Mouse (Mus musculus): ENCODE data around the gene Msi1.

GRCm38 (mm10) chr5:115450410-115451317 is 21.3 kb downstream of the Msi1 start:
- TF ChIP-seq CTCF (IDR thresholded peaks at IDR 0.05; ENCODE audit: low read depth) (no peak), EP300 (IDR thresholded peaks at IDR 0.05; ENCODE audit: low read depth) (no peak)
